Mouse (Mus musculus): ENCODE measurements at regions not wholly inside any gene's neighbourhood (a gene's known extent, or its start where the extent isn't known, plus 50 kb on each side); places are given as distances from the start of the nearest gene placed in this dataset.

DNA sequence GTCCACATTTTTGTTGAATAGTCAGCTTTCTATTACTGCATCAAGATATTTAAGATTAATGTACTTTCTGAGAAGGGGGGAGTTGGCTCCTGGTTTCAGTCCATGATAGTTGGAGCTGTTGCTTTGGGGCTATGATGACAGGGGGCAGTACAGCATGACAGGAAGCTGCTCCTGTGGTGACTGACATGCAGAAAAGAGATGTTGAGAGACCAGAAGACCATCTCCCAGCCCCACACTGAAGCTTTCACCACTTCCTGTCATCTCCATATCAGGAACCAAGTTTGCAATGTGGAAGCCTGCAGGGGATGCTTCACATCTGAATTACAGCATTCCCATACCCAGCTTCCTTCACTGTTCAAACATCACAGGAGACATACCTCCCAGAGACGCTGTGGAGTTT lies 457.5 kb downstream of the Rnf144a start:
- TF ChIP-seq CTCF (IDR thresholded peaks at IDR 0.05; ENCODE audit: insufficient read depth, low read depth, low read length), result no peak
- no peak for TF ChIP-seq POLR2A (IDR thresholded peaks at IDR 0.05; ENCODE audit: insufficient read depth, low read depth, low read length)
